Mouse (Mus musculus): ENCODE results near the gene Apoe.
"Not testable (repeated sequence)": the region's sequence is repeated elsewhere in the genome, so short reads cannot be mapped to it uniquely, and the experiment has no call there.

Gene Apoe

GRCm38 (mm10) chr7:19694336-19695212, 4.4 kb downstream of the Apoe start:
- ATAC-seq (ENCODE audit: insufficient number of reproducible peaks, low FRiP score, low TSS enrichment): no peak

GRCm38 (mm10) chr7:19693421-19693820, 5.6 kb downstream of the Apoe start:
- ATAC-seq (ENCODE audit: insufficient number of reproducible peaks, low FRiP score, low TSS enrichment): 0 out of 2 replicates have a peak, but pooled peaks have one; percentile 64

- ATAC-seq (ENCODE audit: insufficient number of reproducible peaks, low FRiP score, low TSS enrichment): no peak
Measured at GRCm38 (mm10) chr7:19691873-19692865, 6.8 kb downstream of the Apoe start, which contains the start of gene Apoc1. Gene Apoc1, minus strand, starts transcription at chr7:19692660.

GRCm38 (mm10) chr7:19691434-19691833, 7.6 kb downstream of the Apoe start:
- ATAC-seq (ENCODE audit: insufficient number of reproducible peaks, low FRiP score, low TSS enrichment): no peak

GRCm38 (mm10) chr7:19690845-19691244, 8.1 kb downstream of the Apoe start:
- ATAC-seq (ENCODE audit: insufficient number of reproducible peaks, low FRiP score, low TSS enrichment): no peak

- ATAC-seq (ENCODE audit: insufficient number of reproducible peaks, low FRiP score, low TSS enrichment): no peak
Measured at GRCm38 (mm10) chr7:19688611-19689010, 10.4 kb downstream of the Apoe start.

GRCm38 (mm10) chr7:19688101-19688500, 10.9 kb downstream of the Apoe start:
- no peak for ATAC-seq (ENCODE audit: insufficient number of reproducible peaks, low FRiP score, low TSS enrichment)

- not testable (repeated sequence) for ATAC-seq (ENCODE audit: insufficient number of reproducible peaks, low FRiP score, low TSS enrichment)
Measured at GRCm38 (mm10) chr7:19686927-19687583, 11.9 kb downstream of the Apoe start.

GRCm38 (mm10) chr7:19686521-19686920, 12.5 kb downstream of the Apoe start:
- no peak for ATAC-seq (ENCODE audit: insufficient number of reproducible peaks, low FRiP score, low TSS enrichment)

- ATAC-seq (ENCODE audit: insufficient number of reproducible peaks, low FRiP score, low TSS enrichment): no peak
Measured at GRCm38 (mm10) chr7:19685374-19685773, 13.6 kb downstream of the Apoe start.

- ATAC-seq (ENCODE audit: insufficient number of reproducible peaks, low FRiP score, low TSS enrichment): no peak
Measured at GRCm38 (mm10) chr7:19683771-19684201, 15.2 kb downstream of the Apoe start.

GRCm38 (mm10) chr7:19682979-19683378, 16.0 kb downstream of the Apoe start:
- ATAC-seq (ENCODE audit: insufficient number of reproducible peaks, low FRiP score, low TSS enrichment): no peak

GRCm38 (mm10) chr7:19681202-19681694, 17.7 kb downstream of the Apoe start, which contains the start of the genes Gm44805 and Apoc4:
Gene Gm44805, minus strand, starts transcription at chr7:19681423.
Gene Apoc4, minus strand, starts transcription at chr7:19681479.
- ATAC-seq (ENCODE audit: insufficient number of reproducible peaks, low FRiP score, low TSS enrichment): no peak

GRCm38 (mm10) chr7:19680702-19681101, 18.3 kb downstream of the Apoe start:
- ATAC-seq (ENCODE audit: insufficient number of reproducible peaks, low FRiP score, low TSS enrichment): no peak

- no peak for ATAC-seq (ENCODE audit: insufficient number of reproducible peaks, low FRiP score, low TSS enrichment)
Measured at GRCm38 (mm10) chr7:19678901-19679300, 20.1 kb downstream of the Apoe start.

- no peak for ATAC-seq (ENCODE audit: insufficient number of reproducible peaks, low FRiP score, low TSS enrichment)
Measured at GRCm38 (mm10) chr7:19677872-19678271, 21.1 kb downstream of the Apoe start, which contains the start of gene Apoc2. Gene Apoc2, minus strand, starts transcription at chr7:19677941.

GRCm38 (mm10) chr7:19676662-19677061, 22.3 kb downstream of the Apoe start:
- no peak for ATAC-seq (ENCODE audit: insufficient number of reproducible peaks, low FRiP score, low TSS enrichment)

GRCm38 (mm10) chr7:19675824-19676223, 23.2 kb downstream of the Apoe start:
- ATAC-seq (ENCODE audit: insufficient number of reproducible peaks, low FRiP score, low TSS enrichment): no peak

GRCm38 (mm10) chr7:19673083-19673699, 25.8 kb downstream of the Apoe start:
- no peak for ATAC-seq (ENCODE audit: insufficient number of reproducible peaks, low FRiP score, low TSS enrichment)

All from cerebellum, adult (tissue).